8 mouse cellular contexts compared by ENCODE assay signal in the genomic region with DNA sequence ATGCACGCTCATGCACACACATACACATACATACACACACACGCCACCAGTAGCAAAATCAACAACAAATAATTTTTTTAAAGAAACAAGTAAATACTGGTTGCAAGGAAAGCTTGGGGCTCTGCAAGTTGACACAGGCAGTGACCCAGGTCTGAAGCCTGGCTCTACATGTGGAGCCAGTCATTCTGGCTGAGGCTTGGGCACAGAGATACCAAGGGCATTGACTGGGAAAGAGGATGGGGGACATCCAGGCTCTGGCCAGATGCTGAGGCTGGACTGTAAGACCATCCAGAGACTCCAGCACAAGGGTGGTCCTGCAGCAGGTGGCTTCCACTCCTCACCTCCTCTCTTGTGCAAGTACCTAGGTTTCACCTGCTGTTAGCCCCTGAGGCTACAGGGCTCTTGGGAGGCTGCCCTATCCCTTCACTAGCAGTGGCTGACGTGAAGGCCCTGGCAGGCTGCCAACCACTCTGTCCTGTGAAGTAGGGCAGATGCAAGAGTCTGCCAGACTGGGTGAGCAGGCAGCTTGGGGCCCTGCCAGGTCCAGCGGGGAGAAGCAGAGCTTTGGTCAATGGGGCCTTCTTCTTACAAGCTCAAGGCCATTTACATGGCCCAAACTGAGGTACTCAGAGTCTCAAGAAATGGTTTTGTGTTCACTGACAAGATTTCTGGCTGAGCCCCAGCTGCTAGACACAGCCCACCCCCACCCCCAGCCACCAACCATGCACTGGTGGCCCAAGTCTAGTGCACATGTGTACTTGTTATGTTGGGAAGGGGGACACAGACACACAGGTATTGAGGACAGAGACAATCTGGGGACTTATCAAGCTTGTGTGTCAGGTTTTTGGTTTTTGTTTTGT. TPM values are rescaled to one million over a fixed set of nuclear protein-coding genes. Genes with fewer than 3 reads are reported as not detected.
DNase-seq lines count a peak whose midpoint lies in the region; ATAC-seq lines count a peak whose summit lies in the region.
"Had no signal": no experiment of that assay in that cellular context is flagged by ENCODE, and none has a peak within 500 bp of the region (broad histone marks: within the 10 kb centered on the region; RNA-seq: fewer than 3 reads in every experiment).

No protein-coding gene starts in this region.

- peak; percentile 99 for DNase-seq in adrenal gland, postnatal 36 days
- peak; percentile 26 for DNase-seq in embryonic facial prominence, embryonic 11.5 days (ENCODE audit: low spot score)
- DNase-seq in gonadal fat pad, adult 2 months (ENCODE audit: low read depth) = peak; percentile 75
- peak; percentile 90 for DNase-seq in kidney, adult 11 months
- peak; percentile 80 to 83 for DNase-seq in left cerebral cortex, postnatal 36 days (ENCODE audit: low spot score in 2 of 2)
- peak; percentile 17 to 31 for DNase-seq in thymus, adult 18-20 months

- no peak overlapping the region for H3K4me2 ChIP-seq in embryonic facial prominence, embryonic 11.5 days (ENCODE audit: low read depth, low read length)
- no peak overlapping the region for H3K4me2 ChIP-seq in midbrain, embryonic 15.5 days

- intact Hi-C loops in left cerebral cortex, postnatal 36 days (cut with DNase I) = loop anchor here (10.0 kb wide), 1 partner anchor 116 kb away; no protein-coding TSS in a partner anchor

- no peaks in the 10 kb centered on the region for H3K36me3 ChIP-seq in embryonic facial prominence, embryonic 11.5 days (replicated peaks; ENCODE audit: control insufficient read depth, insufficient read depth, low read depth, low read length)
- H3K36me3 ChIP-seq in midbrain, embryonic 15.5 days (replicated peaks) = no peaks in the 10 kb centered on the region

- peak; percentile 50; the same call in 1 of the 2 replicates for ATAC-seq in embryonic facial prominence, embryonic 11.5 days (replicated peaks; ENCODE audit: insufficient number of reproducible peaks, low FRiP score, low TSS enrichment, low read depth)
- ATAC-seq in midbrain, embryonic 15.5 days (replicated peaks) = peak; percentile 80

- H3K4me3 ChIP-seq in embryonic facial prominence, embryonic 11.5 days (ENCODE audit: low read depth, low read length) = no peak overlapping the region
- no peak overlapping the region for H3K4me3 ChIP-seq in midbrain, embryonic 15.5 days

- no peak overlapping the region for H3K27ac ChIP-seq in embryonic facial prominence, embryonic 11.5 days (replicated peaks; ENCODE audit: low read depth, low read length)
- peak overlapping the region; percentile 71; the same call in 1 of the 2 replicates for H3K27ac ChIP-seq in midbrain, embryonic 15.5 days
- H3K27ac ChIP-seq: macrophage had no signal

- WGBS in embryonic facial prominence, embryonic 11.5 days = 72% methylated on average over 4 of the region's 4 CpGs
- 62% methylated on average over 4 of the region's 4 CpGs for WGBS in midbrain, embryonic 15.5 days

- H3K27me3 ChIP-seq in embryonic facial prominence, embryonic 11.5 days (ENCODE audit: control insufficient read depth, insufficient read depth, low read length) = no peaks in the 10 kb centered on the region
- no peaks in the 10 kb centered on the region for H3K27me3 ChIP-seq in midbrain, embryonic 15.5 days (replicated peaks)

- H3K9me3 ChIP-seq in embryonic facial prominence, embryonic 11.5 days (replicated peaks; ENCODE audit: control insufficient read depth, low read length) = no peaks in the 10 kb centered on the region
- no peaks in the 10 kb centered on the region for H3K9me3 ChIP-seq in midbrain, embryonic 15.5 days

- no peak overlapping the region for H3K9ac ChIP-seq in embryonic facial prominence, embryonic 11.5 days (replicated peaks; ENCODE audit: low read length)
- H3K9ac ChIP-seq in midbrain, embryonic 15.5 days = no peak overlapping the region

- no peaks in the 10 kb centered on the region; the same call in 1 of the 2 replicates for H3K4me1 ChIP-seq in embryonic facial prominence, embryonic 11.5 days (ENCODE audit: control insufficient read depth, insufficient read depth, low read length)
- H3K4me1 ChIP-seq in midbrain, embryonic 15.5 days = peaks cover 16% of the 10 kb centered on the region

RNA-seq across cellular contexts. Expression of a gene that starts 46.9 kb away (rescaled TPM):
- total RNA-seq in adrenal gland, postnatal 36 days (2021) = not detected
- polyA plus RNA-seq in embryonic facial prominence, embryonic 11.5 days (2014; fragmentation: Nextera tagmentation; extraction: Ambion mirVana) = not detected in 2 replicates
- not detected in 2 replicates for polyA plus RNA-seq in gonadal fat pad, adult 2 months (2012; rRNA removed)
- total RNA-seq in left cerebral cortex, postnatal 36 days (2021) = not detected
- polyA plus RNA-seq in midbrain, embryonic 15.5 days (2015; fragmentation: Nextera tagmentation; extraction: Ambion mirVana) = not detected in 2 replicates
- polyA plus RNA-seq: macrophage had no signal

RNA-seq across cellular contexts. Expression of a gene that starts 56.4 kb away (rescaled TPM):
- not detected for total RNA-seq in adrenal gland, postnatal 36 days (2021)
- not detected in 2 replicates for polyA plus RNA-seq in embryonic facial prominence, embryonic 11.5 days (2014; fragmentation: Nextera tagmentation; extraction: Ambion mirVana)
- not detected in 2 replicates for polyA plus RNA-seq in gonadal fat pad, adult 2 months (2012; rRNA removed)
- total RNA-seq in left cerebral cortex, postnatal 36 days (2021) = not detected
- not detected in 2 replicates for polyA plus RNA-seq in midbrain, embryonic 15.5 days (2015; fragmentation: Nextera tagmentation; extraction: Ambion mirVana)
- polyA plus RNA-seq: macrophage had no signal

Comparison
In these comparisons a context has a peak if more than half of its experiments do, and no peak if none do; other contexts are left out.
1. DNase-seq: peak in every context shown above with its lines; median percentile 99 in adrenal gland, postnatal 36 days; 90 in kidney, adult 11 months; 82 in left cerebral cortex, postnatal 36 days; 75 in gonadal fat pad, adult 2 months; 26 in embryonic facial prominence, embryonic 11.5 days; 24 in thymus, adult 18-20 months.